Mouse (Mus musculus) G1E-ER4 (cell line): ENCODE results near the gene Ptpn1. TPM values are rescaled to one million over a fixed set of nuclear protein-coding genes. Genes with fewer than 3 reads are reported as not detected.

ENCODE experiments used
- GATA1 ChIP-seq: IDR thresholded peaks from one replicate; pipeline ENCODE4 v1.8.0; 2012; ENCODE audit warnings: low read length, inconsistent platforms
- polyA plus RNA-seq: library from polyadenylated mRNA; stranded (reverse); fragments of >175 nt; gene quantifications from 2 replicates; pipeline ENCODE4 v1.2.3, GENCODE M21; 2012

Gene Ptpn1
- polyA plus RNA-seq, 1 experiment: 49.5 TPM

DNA sequence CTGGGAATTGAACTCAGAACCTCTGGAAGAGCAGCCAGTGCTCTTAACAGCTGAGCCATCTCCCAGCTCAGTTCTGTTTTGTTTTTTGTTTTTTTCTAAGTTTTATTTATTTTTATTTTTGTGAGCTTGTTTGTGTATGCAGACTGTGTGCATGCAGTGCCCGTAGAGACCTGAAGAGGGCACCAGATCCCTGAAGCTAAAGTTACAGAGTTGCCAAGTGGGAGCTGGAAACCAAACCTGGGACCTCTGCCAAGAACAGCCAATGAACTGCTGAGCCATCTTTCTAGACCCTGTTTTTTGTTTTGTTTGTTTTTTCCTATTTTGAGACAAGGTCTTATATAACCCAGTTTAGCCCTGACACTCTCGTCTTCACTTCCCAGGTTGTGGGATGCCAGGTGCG is 96.5 kb downstream of the Ptpn1 start:
- no peak for TF ChIP-seq GATA1

Other genes starting within 250 kb of the Ptpn1 start
- gene Cebpb, start 243.1 kb upstream of the Ptpn1 start, polyA plus RNA-seq: 68.3 and 82.2 TPM in 2 replicates
- 36.1 and 47.2 TPM in 2 replicates for gene Tmem189, start 242.2 kb upstream of the Ptpn1 start, polyA plus RNA-seq
- gene Ripor3, start 78.6 kb downstream of the Ptpn1 start, polyA plus RNA-seq: 13.4 and 18.2 TPM in 2 replicates
- gene Pard6b, start 148.9 kb downstream of the Ptpn1 start, polyA plus RNA-seq: 4.3 and 4.8 TPM in 2 replicates